Mouse (Mus musculus) intestine, embryonic 16.5 days (tissue): ENCODE data around the gene Kansl1l. TPM values are rescaled to one million over a fixed set of nuclear protein-coding genes. Genes with fewer than 3 reads are reported as not detected.
A peak's percentile ranks its signal among the peaks of the same experiment; 100 is the strongest.

Source experiments
- ATAC-seq: fragments of 200-750 bp; cut with Nextera tagmentation; 2 replicates; pipeline ENCODE4 v1.8.0; 2017; ENCODE audit warnings: moderate TSS enrichment, moderate library complexity
- H3K27ac ChIP-seq: fragments of 300-500 bp; sonication (generic); 2 replicates; pipeline ENCODE4 v1.5.1; 2014; ENCODE audit warnings: mild to moderate bottlenecking, low read length
- H3K27me3 ChIP-seq: fragments of 300-500 bp; sonication (generic); replicated peaks from 2 replicates; pipeline ENCODE4 v1.6.1; 2014; ENCODE audit warnings: low read length, control low read depth, mixed read lengths; ENCODE audit not compliant: control insufficient read depth, insufficient read depth
- H3K36me3 ChIP-seq: fragments of 300-500 bp; sonication (generic); 2 replicates; pipeline ENCODE4 v1.6.1; 2014; ENCODE audit warnings: low read length, control low read depth; ENCODE audit not compliant: control insufficient read depth, insufficient read depth
- H3K4me1 ChIP-seq: fragments of 300-500 bp; sonication (generic); 2 replicates; pipeline ENCODE4 v1.6.1; 2014; ENCODE audit warnings: low read length, control low read depth, mixed read lengths; ENCODE audit not compliant: control insufficient read depth, insufficient read depth
- H3K4me2 ChIP-seq: fragments of 300-500 bp; sonication (generic); 2 replicates; pipeline ENCODE4 v1.6.1; 2014; ENCODE audit warnings: low read depth, low read length, control low read depth
- H3K4me3 ChIP-seq: fragments of 300-500 bp; sonication (generic); 2 replicates; pipeline ENCODE4 v1.5.1; 2014; ENCODE audit warnings: mild to moderate bottlenecking, low read length
- H3K9ac ChIP-seq: fragments of 300-500 bp; sonication (generic); 2 replicates; pipeline ENCODE4 v1.6.1; 2014; ENCODE audit warnings: low read depth, low read length
- H3K9me3 ChIP-seq: fragments of 300-500 bp; sonication (generic); 2 replicates; pipeline ENCODE4 v1.6.1; 2016; ENCODE audit warnings: low read length, control low read depth; ENCODE audit not compliant: control insufficient read depth
- WGBS: fragments of 180-500 bp; shearing (Covaris S2); extraction: QIAGEN DNeasy Blood & Tissue Kit; methylation state at CpG from one replicate; pipeline ENCODE4 v1.1.7; 2014; 5-methylcytosine and 5-hydroxymethylcytosine counted together
- polyA plus RNA-seq: library from polyadenylated mRNA; unstranded; fragments of >200 nt; fragmentation: Nextera tagmentation; extraction: Ambion mirVana; gene quantifications from 2 replicates; pipeline ENCODE4 v1.2.1, GENCODE M21; 2015

Kansl1l gene
- polyA plus RNA-seq: 8.8 and 9.7 TPM in 2 replicates

DNA sequence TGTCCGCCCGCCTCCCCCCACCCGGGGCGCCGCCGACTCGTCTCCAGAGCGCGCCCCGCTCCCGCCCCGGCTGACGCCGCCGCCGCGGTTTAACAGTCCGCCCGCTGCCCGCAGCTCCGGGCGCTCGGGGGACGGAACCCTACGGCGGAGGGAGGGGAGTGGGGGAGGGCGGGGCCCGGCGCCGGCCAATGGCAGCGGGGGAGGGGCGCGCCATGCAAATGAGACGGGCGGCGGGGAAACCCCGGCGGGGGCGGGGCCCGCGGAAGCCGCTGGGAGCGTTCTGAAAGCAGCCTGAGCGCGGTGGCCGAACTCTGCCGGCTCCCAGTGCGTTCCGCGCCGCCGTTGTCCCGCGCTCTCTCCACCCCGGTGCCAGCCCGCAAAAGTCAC is at the start of gene Kansl1l:
TSS of gene Kansl1l (minus strand) at position 110 of the 387 bp plus-strand sequence.
- Histone ChIP-seq H3K27ac (peak within 1 kb of the TSS; percentile 96), H3K27me3 (no peaks in the 10 kb centered on the region), H3K4me2 (peak within 1 kb of the TSS; percentile 71), H3K9me3 (no peaks in the 10 kb centered on the region), H3K36me3 (no peaks in the 10 kb centered on the region), H3K4me1 (no peaks in the 10 kb centered on the region; the same call in 1 of the 2 replicates), H3K9ac (peak within 1 kb of the TSS; percentile 92), H3K4me3 (peak within 1 kb of the TSS; percentile 82)
- ATAC-seq: peak; percentile 90
- WGBS: under 1% methylated on average over 27 of the region's 56 CpGs

DNA sequence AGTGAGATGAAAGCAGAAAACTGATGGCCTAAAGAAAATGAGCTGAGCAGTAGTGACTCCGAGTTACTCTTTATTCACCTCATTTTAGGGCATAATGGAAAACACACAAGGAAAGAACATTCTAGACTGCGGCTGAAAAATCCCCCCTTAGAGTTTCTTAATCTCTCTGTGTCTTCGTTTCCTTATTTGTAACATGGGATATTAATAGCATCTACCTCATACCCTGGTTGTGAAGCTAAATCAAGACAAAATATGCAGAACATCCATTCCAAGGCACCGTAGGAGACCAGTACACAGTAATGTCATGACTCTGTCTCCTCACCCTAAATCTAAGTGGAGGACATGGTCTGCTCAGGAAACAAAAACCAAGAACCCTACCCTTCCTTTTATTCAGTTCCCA is 48.3 kb upstream of the Kansl1l start:
- WGBS: 78% methylated on average over 4 of the region's 4 CpGs
- ATAC-seq: no peak

DNA sequence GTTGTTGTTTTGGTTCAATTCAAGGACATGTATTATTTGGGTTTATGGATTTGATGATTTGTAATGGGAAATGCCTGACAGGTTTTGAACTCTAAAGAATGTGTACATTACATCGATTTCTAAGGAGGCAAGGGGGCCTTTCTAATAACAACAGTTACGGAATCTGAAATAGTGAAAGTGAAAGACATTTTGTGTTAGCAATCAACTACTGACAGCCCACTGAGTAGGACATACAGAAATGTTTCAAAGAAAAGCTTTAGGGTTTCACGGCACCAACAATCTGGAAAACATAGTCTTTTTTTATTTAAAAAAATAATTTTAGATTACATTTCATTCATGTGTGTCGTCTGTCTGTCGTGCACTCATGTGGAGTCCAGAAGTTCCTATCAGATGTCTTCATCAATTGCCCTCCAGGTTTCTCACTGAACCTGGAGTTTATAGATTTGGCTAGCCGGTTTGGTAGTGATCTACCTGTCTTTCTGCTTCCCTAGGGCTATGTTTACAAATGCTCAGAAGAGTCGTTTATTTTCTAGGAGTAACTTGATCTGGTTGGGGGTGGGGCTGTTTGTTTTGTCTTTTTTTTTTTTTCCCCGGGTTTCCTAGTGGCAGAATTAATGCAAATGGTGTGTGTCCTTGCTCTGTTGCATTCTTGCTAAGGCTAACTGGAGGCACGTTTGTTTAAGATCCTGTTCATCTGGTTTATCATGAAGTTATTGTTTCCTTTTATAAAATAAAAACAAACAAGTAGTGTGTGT is 46.6 kb upstream of the Kansl1l start:
- peak overlapping the region; percentile 40 for H3K27ac ChIP-seq
- WGBS: 10% methylated on average over 9 of the region's 9 CpGs

More for the DNA sequence above, 48.3 kb upstream of the Kansl1l start:
- Histone ChIP-seq H3K27ac (peak overlapping the region; percentile 1; the same call in 1 of the 2 replicates), H3K9me3 (no peaks in the 10 kb centered on the region), H3K27me3 (no peaks in the 10 kb centered on the region), H3K4me2 (no peak overlapping the region), H3K4me3 (no peak overlapping the region), H3K9ac (no peak overlapping the region), H3K4me1 (peaks cover 16% of the 10 kb centered on the region), H3K36me3 (no peaks in the 10 kb centered on the region)

DNA sequence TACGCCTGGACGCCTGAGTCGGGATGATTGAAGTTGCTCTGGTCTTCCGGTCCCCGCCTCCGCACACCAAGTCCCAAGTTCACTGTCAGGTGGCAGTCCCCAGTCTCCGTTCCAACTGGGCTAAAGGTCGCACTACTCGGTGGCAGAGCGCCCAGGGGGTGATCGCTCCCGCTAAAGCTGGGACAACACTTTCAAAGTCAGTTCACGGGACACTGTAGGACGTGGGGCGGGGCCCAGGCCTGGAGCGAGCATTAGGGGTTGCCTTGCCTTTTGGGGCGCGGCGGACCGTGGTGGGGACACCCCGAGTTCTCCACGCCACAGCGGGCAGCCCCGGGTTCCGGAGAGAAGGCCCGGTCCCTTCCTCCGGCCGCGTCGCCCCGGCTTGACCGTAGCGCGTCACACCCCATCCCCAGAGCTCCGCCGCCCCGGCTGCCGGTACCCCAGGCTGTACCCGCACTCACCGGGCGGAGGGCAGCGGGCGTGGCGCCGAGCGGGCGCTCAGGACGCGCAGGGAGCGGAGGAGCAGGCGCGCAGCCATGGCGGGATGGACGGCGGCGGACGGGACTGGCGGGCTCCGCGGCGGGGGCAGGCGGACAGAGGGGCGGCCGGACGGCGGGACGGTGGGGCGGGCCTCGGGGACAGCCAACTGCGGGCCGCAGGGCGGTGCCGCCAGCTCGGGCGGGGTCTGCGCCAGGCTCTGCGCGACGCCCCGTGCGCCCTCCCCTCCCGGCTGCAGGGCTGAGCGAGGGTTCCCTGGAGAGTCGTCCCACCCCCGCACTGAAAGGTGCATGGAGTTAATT is 45.5 kb upstream of the Kansl1l start, which contains the start of gene Acadl:
TSS of gene Acadl (minus strand) at position 566 of the 800 bp plus-strand sequence.
- Histone ChIP-seq H3K27ac (peak within 1 kb of the TSS; percentile 97), H3K9ac (peak within 1 kb of the TSS; percentile 96), H3K9me3 (peaks cover 10% of the 10 kb centered on the region), H3K4me3 (peak within 1 kb of the TSS; percentile 86), H3K27me3 (no peaks in the 10 kb centered on the region), H3K4me2 (peak within 1 kb of the TSS; percentile 58), H3K36me3 (peaks cover 10% of the 10 kb centered on the region), H3K4me1 (peaks cover 16% of the 10 kb centered on the region)
- under 1% methylated on average over 75 of the region's 85 CpGs for WGBS
- ATAC-seq: peak; percentile 90

More for the DNA sequence above, 46.6 kb upstream of the Kansl1l start:
- ATAC-seq: no peak
- no peak overlapping the region for H3K9ac ChIP-seq
- H3K4me1 ChIP-seq: peaks cover 16% of the 10 kb centered on the region
- H3K4me2 ChIP-seq: peak overlapping the region; percentile 44
- peaks cover 5% of the 10 kb centered on the region for H3K36me3 ChIP-seq
- H3K27me3 ChIP-seq: no peaks in the 10 kb centered on the region
- H3K4me3 ChIP-seq: peak overlapping the region; percentile 35
- H3K9me3 ChIP-seq: peaks cover 6% of the 10 kb centered on the region

DNA sequence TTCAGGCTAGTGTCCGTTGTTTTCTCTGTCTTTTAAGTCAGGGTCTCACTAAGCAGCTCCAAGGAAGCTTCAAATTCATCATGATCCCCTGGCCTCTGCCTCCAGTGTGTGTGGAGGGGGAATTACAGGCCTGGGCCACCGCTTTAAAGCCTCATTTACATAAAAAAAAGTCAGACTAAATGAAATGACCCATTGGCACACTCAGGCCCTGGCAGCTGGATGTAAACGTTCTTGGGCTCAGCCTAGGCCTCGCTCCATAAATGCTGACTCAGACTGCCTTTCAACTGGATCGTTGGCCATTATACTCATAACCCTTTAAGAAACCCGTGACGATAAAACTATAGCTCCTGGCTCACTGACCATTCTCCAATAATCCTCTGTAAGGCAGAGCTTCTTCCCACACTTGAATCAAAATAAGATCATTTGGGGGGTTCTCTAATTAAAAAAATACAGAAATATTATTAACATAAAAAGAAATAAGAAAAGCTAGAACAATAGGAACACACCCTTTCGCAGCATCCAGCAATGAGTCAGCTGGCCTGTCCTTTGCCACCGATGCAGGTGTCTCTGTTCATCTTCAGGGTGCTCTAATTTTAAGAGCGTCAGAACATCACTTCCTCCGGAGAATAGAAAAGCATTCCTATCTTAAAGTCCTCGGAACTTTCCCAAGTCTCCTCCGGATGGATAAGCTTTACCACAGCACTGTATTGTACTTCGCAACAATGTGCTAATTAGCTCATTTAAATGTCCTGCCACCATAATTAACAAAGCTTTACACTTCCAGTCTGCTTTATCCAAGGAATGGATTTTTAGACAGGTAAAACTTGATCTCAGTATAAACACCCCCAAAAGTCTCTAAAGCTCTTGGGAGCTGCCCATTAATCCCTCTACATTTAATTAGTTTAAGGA is 44.7 kb upstream of the Kansl1l start:
- peak overlapping the region; percentile 86 for H3K4me3 ChIP-seq
- peaks cover 17% of the 10 kb centered on the region for H3K36me3 ChIP-seq
- H3K4me2 ChIP-seq: peak overlapping the region; percentile 58
- no peaks in the 10 kb centered on the region for H3K27me3 ChIP-seq
- WGBS: 21% methylated on average over 14 of the region's 14 CpGs
- peaks cover 16% of the 10 kb centered on the region for H3K4me1 ChIP-seq
- peaks cover 13% of the 10 kb centered on the region for H3K9me3 ChIP-seq
- peak overlapping the region; percentile 97 for H3K27ac ChIP-seq
- H3K9ac ChIP-seq: peak overlapping the region; percentile 96; the same call in 1 of the 2 replicates
- ATAC-seq: no peak

DNA sequence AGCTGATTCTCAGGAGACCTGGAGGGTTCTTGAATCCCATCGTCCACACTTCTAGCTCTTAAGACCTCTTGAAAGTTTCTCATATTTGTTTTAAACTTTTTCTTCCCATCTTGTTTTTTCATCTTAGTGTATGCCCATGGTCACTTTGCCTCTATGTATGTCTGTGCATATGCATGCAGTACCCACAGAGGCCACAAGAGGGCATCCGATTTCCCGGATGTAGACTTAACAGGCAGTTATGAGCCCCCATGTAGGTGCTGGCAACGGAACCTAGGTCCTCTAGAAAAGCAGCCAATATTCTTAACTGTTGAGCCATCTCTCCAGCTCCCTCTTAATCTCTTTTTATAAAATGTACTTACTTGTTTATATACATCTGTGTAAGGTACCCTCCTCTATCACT is 30.1 kb upstream of the Kansl1l start:
- Histone ChIP-seq H3K4me2 (no peak overlapping the region), H3K4me1 (no peaks in the 10 kb centered on the region), H3K27ac (no peak overlapping the region), H3K4me3 (no peak overlapping the region), H3K27me3 (no peaks in the 10 kb centered on the region), H3K36me3 (peaks cover 31% of the 10 kb centered on the region), H3K9me3 (peaks cover 5% of the 10 kb centered on the region), H3K9ac (no peak overlapping the region)
- WGBS: 94% methylated on average over 4 of the region's 4 CpGs
- ATAC-seq: no peak

DNA sequence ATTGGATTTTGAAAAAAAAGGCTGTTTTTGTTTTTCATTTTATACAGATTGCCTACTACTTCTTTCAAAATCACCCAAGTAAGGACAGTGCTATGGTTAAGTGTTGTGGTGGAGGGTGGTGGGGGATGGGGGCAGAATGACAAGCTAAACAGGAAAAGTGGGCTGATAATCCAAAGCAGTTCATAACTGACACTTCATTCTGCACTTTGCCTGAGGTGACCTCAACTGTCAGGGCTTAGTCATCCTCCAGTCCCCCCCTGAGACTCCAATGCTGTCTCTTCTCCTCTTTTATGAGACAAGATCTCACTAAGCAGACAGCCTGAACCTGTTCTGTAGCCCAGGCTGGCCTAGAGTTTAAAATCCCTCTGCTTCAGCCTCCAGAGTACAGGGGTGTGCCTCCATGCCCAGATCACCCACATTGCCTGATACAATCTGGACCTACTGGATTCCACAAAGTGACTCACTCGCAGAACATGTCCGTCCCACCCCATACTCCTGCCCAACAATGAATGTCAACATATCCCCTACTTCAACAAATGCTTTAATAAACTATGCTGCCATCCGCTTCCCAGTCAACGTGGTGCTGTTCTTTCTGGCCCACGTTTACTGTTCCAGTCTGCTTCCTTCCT is 28.4 kb upstream of the Kansl1l start:
- ATAC-seq: peak; percentile 56; the same call in 1 of the 2 replicates
- Histone ChIP-seq H3K36me3 (peaks cover 23% of the 10 kb centered on the region), H3K27me3 (no peaks in the 10 kb centered on the region), H3K4me3 (no peak overlapping the region), H3K4me2 (no peak overlapping the region), H3K4me1 (no peaks in the 10 kb centered on the region), H3K27ac (no peak overlapping the region), H3K9me3 (peaks cover 5% of the 10 kb centered on the region), H3K9ac (no peak overlapping the region)
- 85% methylated on average over 5 of the region's 5 CpGs for whole genome bisulfite sequencing

DNA sequence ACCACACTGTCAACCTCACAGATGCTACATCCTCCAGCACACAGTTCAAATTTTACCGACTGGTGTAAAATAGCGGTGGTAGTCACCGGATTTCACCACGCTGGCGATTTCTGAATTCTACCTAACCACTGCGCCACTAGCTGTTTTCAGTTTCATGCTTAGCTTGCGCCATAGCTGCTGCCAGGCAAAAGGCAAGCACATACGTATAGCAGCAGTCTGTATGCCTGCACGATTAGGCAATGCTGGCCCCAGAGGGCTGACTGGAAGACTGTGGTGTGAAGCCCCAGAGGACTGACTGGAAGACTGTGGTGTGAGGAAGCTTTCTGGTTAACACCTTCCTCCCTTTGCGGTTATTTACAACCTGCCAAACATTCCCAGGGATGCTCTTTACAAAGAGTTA is 24.6 kb upstream of the Kansl1l start:
- Histone ChIP-seq H3K4me3 (no peak overlapping the region), H3K4me1 (peaks cover 18% of the 10 kb centered on the region), H3K27me3 (no peaks in the 10 kb centered on the region), H3K9ac (no peak overlapping the region), H3K4me2 (no peak overlapping the region), H3K9me3 (no peaks in the 10 kb centered on the region), H3K36me3 (peaks cover 8% of the 10 kb centered on the region; the same call in 1 of the 2 replicates), H3K27ac (no peak overlapping the region)
- ATAC-seq: no peak
- WGBS: 85% methylated on average over 10 of the region's 10 CpGs
